ENCODE assay signal across 26 mouse cellular contexts in the genomic region with DNA sequence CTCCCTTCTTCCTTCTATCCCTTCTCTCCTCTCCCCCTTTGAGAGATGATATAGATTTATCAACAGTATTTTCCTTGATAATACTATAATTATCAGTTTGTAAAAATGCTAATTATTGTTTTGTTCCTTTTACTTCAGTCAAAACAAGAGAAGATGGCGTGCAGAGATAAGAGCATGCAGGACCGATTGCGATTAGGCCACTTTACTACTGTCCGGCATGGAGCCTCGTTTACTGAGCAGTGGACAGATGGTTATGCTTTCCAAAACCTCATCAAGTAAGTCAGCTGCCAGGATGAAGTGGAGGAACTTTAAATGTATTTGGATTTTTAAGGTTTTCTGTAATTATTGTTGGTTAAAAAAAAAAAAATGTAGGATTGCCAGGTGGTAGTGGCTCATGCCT. TPM values are rescaled to one million over a fixed set of nuclear protein-coding genes. Genes with fewer than 3 reads are reported as not detected.
"Had no signal": no experiment of that assay in that cellular context is flagged by ENCODE, and none has a peak within 500 bp of the region (broad histone marks: within the 10 kb centered on the region; RNA-seq: fewer than 3 reads in every experiment).

No protein-coding gene starts in this region.

- H3K9me3 ChIP-seq: heart, embryonic 10.5 days; heart, embryonic 12.5 days; hindbrain, embryonic 10.5 days; hindbrain, embryonic 12.5 days; intestine, embryonic 15.5 days; limb, embryonic 13.5 days had no signal

- DNase-seq: gastrocnemius, adult 2 months; gastrocnemius, postnatal 10 days; gastrocnemius, postnatal 25 days; heart, adult 18-20 months; heart, postnatal 10 days; heart, postnatal 4 days; kidney, adult 18-20 months; kidney, adult 8-10 months; kidney, postnatal 10 days; kidney, postnatal 25 days; kidney, postnatal 4 days; layer of hippocampus, adult 9-11 months; layer of hippocampus, postnatal 36 days; left cerebral cortex, postnatal 4 days had no signal

- H3K4me2 ChIP-seq: heart, embryonic 12.5 days; hindbrain, embryonic 12.5 days; hindbrain, embryonic 14.5 days; intestine, embryonic 15.5 days; limb, embryonic 13.5 days had no signal

- H3K4me1 ChIP-seq: heart, embryonic 10.5 days; heart, embryonic 12.5 days; hindbrain, embryonic 10.5 days; hindbrain, embryonic 12.5 days; limb, embryonic 13.5 days had no signal

- H3K4me3 ChIP-seq: gastrocnemius, adult 2 months; heart, embryonic 10.5 days; heart, embryonic 12.5 days; hindbrain, embryonic 10.5 days; hindbrain, embryonic 12.5 days; intestine, embryonic 15.5 days; layer of hippocampus, adult 2 months; limb, embryonic 13.5 days had no signal

- H3K27ac ChIP-seq: heart, embryonic 10.5 days; hindbrain, embryonic 10.5 days; hindbrain, embryonic 12.5 days; hindbrain, embryonic 14.5 days; intestine, embryonic 15.5 days; layer of hippocampus, adult 2 months; limb, embryonic 13.5 days had no signal

- H3K9ac ChIP-seq: heart, embryonic 12.5 days; hindbrain, embryonic 12.5 days; hindbrain, embryonic 14.5 days; intestine, embryonic 15.5 days; limb, embryonic 13.5 days had no signal

- ATAC-seq: forebrain, embryonic 16.5 days; hindbrain, embryonic 16.5 days; inflammation-experienced regulatory T-cells, adult 6 months; intestine, embryonic 15.5 days; intestine, postnatal 0 days had no signal

- H3K27me3 ChIP-seq: heart, embryonic 12.5 days; hindbrain, embryonic 12.5 days; intestine, embryonic 15.5 days; limb, embryonic 13.5 days had no signal

RNA-seq across cellular contexts. Expression of a gene that starts 45.1 kb away (rescaled TPM):
- polyA plus RNA-seq: inflammation-experienced regulatory T-cells, adult 6 months had no signal
